Mouse (Mus musculus) neural tube, embryonic 14.5 days (tissue): ENCODE results near the gene Lmln. TPM values are rescaled to one million over a fixed set of nuclear protein-coding genes. Genes with fewer than 3 reads are reported as not detected.

Source experiments
- ATAC-seq: fragments of 200-750 bp; cut with Nextera tagmentation; 2 replicates; pipeline ENCODE4 v1.8.0; 2017; ENCODE audit warnings: low read depth, mild to moderate bottlenecking, moderate TSS enrichment, moderate library complexity
- H3K27ac ChIP-seq: fragments of 300-500 bp; sonication (generic); 2 replicates; pipeline ENCODE4 v1.5.1; 2014; ENCODE audit warnings: low read depth, mild to moderate bottlenecking, control low read depth, low read length, moderate library complexity, mixed read lengths
- H3K27me3 ChIP-seq: fragments of 300-500 bp; sonication (generic); 2 replicates; pipeline ENCODE4 v1.6.1; 2014; ENCODE audit warnings: low read length; ENCODE audit not compliant: control insufficient read depth, insufficient read depth
- H3K36me3 ChIP-seq: fragments of 300-500 bp; sonication (generic); 2 replicates; pipeline ENCODE4 v1.6.1; 2014; ENCODE audit warnings: low read length, mixed read lengths; ENCODE audit not compliant: control insufficient read depth, insufficient read depth
- H3K4me1 ChIP-seq: fragments of 300-500 bp; sonication (generic); 2 replicates; pipeline ENCODE4 v1.6.1; 2014; ENCODE audit warnings: low read length; ENCODE audit not compliant: control insufficient read depth, insufficient read depth
- H3K4me2 ChIP-seq: fragments of 300-500 bp; sonication (generic); 2 replicates; pipeline ENCODE4 v1.6.1; 2014; ENCODE audit warnings: mild to moderate bottlenecking, low read depth, low read length, control low read depth
- H3K4me3 ChIP-seq: fragments of 300-500 bp; sonication (generic); 2 replicates; pipeline ENCODE4 v1.5.1; 2014; ENCODE audit warnings: low read depth, low read length, control low read depth, mixed read lengths
- H3K9ac ChIP-seq: fragments of 300-500 bp; sonication (generic); replicated peaks from 2 replicates; pipeline ENCODE4 v1.6.1; 2014; ENCODE audit warnings: low read depth, mild to moderate bottlenecking, control low read depth, low read length, mixed read lengths
- H3K9me3 ChIP-seq: fragments of 300-500 bp; sonication (generic); 2 replicates; pipeline ENCODE4 v1.6.1; 2016; ENCODE audit warnings: low read length; ENCODE audit not compliant: control insufficient read depth
- WGBS: fragments of 180-500 bp; shearing (Covaris S2); extraction: QIAGEN DNeasy Blood & Tissue Kit; methylation state at CpG from one replicate; pipeline ENCODE4 v1.1.7; 2014; 5-methylcytosine and 5-hydroxymethylcytosine counted together
- polyA plus RNA-seq: library from polyadenylated mRNA; unstranded; fragments of >200 nt; fragmentation: Nextera tagmentation; extraction: Ambion mirVana; gene quantifications from 2 replicates; pipeline ENCODE4 v1.2.1, GENCODE M21; 2014

Lmln gene
- polyA plus RNA-seq, 1 experiment from 2014 or later = 4.9 TPM

DNA sequence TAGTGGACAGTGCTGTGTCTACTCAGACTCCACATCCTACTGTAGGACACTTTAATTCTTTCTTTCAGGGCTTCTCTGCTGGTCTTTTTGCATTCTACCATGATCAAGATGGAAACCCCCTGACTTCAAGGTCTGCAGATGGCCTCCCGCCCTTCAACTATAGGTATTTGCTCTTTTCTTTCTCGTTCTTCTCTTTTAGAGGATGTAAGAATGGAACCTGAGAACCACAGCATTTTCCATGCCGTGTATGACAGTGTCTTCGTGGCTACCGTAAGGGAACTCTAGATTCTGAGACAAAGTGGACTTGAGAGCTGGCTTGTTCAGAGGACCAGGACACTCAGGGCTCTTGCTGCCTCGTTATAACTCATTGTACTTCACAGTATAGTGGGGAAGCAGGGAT, 20.6 kb downstream of the Lmln start:
- Histone ChIP-seq H3K27me3 (no peaks in the 10 kb centered on the region), H3K4me3 (no peak overlapping the region), H3K36me3 (peaks cover 4% of the 10 kb centered on the region; the same call in 1 of the 2 replicates), H3K9ac (no peak overlapping the region), H3K27ac (no peak overlapping the region), H3K4me2 (no peak overlapping the region), H3K4me1 (no peaks in the 10 kb centered on the region), H3K9me3 (no peaks in the 10 kb centered on the region)
- no peak for ATAC-seq
- 93% methylated on average over 6 of the region's 6 CpGs for WGBS

DNA sequence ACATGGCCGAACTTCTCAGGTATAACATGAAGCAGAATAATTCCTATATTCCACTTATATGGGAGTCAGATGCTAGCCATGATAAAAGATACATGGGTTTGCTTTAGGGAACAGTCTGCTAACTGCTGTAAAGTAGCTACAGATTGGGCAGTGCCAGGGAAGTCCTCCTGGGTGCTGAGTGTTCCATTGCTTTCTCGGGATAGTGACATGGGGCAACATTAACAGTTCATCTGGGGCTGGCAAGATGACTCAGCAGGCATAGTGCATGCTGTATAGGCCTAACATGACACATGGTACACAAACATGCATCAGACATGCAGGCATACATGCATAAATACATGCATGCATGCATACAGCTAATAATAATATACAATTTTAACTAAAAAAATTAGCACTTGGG, 21.7 kb downstream of the Lmln start:
- Histone ChIP-seq H3K27ac (no peak overlapping the region), H3K36me3 (peaks cover 4% of the 10 kb centered on the region; the same call in 1 of the 2 replicates), H3K4me2 (no peak overlapping the region), H3K9ac (no peak overlapping the region), H3K4me1 (no peaks in the 10 kb centered on the region), H3K27me3 (no peaks in the 10 kb centered on the region), H3K4me3 (no peak overlapping the region), H3K9me3 (no peaks in the 10 kb centered on the region)
- no peak for ATAC-seq
- WGBS = 87% methylated on average over 2 of the region's 2 CpGs

DNA sequence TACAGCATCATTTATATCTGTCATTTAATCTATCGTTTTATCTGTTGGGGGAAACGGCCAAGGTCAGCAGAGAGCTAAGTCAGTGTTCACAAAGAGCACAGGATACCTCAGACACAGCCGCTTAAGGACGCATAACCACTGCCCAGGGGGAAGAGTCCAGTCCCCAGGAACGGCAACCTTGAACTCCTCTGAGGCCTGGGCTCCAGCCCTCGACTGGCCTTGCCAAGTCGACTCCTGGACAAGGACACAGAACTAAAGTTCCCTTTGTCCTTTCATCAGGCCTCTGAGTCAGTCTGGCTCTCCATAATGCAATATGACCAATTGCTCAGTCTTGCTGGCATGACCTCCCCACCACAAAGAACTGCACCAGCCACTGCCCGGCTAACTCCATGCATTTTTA, 23.3 kb downstream of the Lmln start:
- Histone ChIP-seq H3K9me3 (no peaks in the 10 kb centered on the region), H3K4me1 (no peaks in the 10 kb centered on the region), H3K27me3 (no peaks in the 10 kb centered on the region), H3K4me3 (no peak overlapping the region), H3K36me3 (peaks cover 9% of the 10 kb centered on the region), H3K4me2 (no peak overlapping the region), H3K27ac (no peak overlapping the region), H3K9ac (no peak overlapping the region)
- 85% methylated on average over 8 of the region's 8 CpGs for WGBS
- ATAC-seq = no peak

DNA sequence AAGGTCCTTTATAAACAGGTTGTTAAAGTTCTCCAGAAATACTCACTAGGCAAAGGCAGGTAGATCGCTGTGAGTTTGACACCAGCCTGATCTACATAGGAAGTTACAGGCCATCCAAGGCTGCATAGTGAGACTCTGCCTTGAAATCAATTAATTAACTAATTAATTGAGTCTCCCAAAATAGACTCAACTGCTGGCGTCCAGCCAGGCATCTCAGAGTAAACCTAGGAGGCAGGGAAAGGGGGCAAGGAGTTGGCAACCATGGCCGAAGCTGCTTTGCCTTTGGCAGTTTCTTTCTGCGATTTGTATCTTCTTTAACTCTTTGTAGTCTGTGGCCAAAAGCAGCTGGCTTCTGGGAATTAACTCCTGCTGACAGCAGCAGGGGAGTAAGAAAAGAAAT, 51.4 kb downstream of the Lmln start:
- no peak overlapping the region for H3K9ac ChIP-seq
- whole genome bisulfite sequencing = 33% methylated on average over 4 of the region's 4 CpGs
- no peak overlapping the region for H3K4me3 ChIP-seq
- no peaks in the 10 kb centered on the region for H3K4me1 ChIP-seq
- no peak overlapping the region for H3K4me2 ChIP-seq
- H3K27ac ChIP-seq = no peak overlapping the region
- H3K9me3 ChIP-seq = no peaks in the 10 kb centered on the region
- peaks cover 2% of the 10 kb centered on the region; the same call in 1 of the 2 replicates for H3K36me3 ChIP-seq
- H3K27me3 ChIP-seq = no peaks in the 10 kb centered on the region
- no peak for ATAC-seq

DNA sequence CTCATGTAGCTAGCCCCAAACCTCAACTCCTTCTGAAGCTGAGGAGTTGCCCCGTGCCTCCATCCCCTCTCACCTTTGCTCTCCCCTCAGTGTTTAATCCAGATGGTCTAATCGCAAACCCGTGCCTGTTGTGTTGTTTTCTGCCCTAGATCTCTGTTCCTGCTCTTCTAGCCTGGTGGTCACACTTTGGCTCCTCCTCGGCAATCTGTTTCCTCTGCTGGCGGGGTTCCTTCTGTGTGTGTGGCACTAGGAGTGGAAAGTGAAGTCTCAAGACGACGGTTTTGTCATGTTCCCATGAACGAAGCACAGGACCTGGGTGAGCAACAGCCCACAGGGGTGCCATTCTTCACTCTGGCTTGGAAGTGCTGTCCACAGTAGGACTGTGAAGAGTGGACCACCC, 61.1 kb downstream of the Lmln start:
- no peak overlapping the region for H3K4me3 ChIP-seq
- H3K36me3 ChIP-seq = 0 out of 2 replicates have a peak, but pooled peaks cover 7% of the 10 kb centered on the region
- no peaks in the 10 kb centered on the region for H3K27me3 ChIP-seq
- no peak overlapping the region for H3K27ac ChIP-seq
- H3K9me3 ChIP-seq = no peaks in the 10 kb centered on the region
- no peak overlapping the region for H3K4me2 ChIP-seq
- ATAC-seq = no peak
- no peak overlapping the region for H3K9ac ChIP-seq
- no peaks in the 10 kb centered on the region for H3K4me1 ChIP-seq
- WGBS = 78% methylated on average over 8 of the region's 8 CpGs

DNA sequence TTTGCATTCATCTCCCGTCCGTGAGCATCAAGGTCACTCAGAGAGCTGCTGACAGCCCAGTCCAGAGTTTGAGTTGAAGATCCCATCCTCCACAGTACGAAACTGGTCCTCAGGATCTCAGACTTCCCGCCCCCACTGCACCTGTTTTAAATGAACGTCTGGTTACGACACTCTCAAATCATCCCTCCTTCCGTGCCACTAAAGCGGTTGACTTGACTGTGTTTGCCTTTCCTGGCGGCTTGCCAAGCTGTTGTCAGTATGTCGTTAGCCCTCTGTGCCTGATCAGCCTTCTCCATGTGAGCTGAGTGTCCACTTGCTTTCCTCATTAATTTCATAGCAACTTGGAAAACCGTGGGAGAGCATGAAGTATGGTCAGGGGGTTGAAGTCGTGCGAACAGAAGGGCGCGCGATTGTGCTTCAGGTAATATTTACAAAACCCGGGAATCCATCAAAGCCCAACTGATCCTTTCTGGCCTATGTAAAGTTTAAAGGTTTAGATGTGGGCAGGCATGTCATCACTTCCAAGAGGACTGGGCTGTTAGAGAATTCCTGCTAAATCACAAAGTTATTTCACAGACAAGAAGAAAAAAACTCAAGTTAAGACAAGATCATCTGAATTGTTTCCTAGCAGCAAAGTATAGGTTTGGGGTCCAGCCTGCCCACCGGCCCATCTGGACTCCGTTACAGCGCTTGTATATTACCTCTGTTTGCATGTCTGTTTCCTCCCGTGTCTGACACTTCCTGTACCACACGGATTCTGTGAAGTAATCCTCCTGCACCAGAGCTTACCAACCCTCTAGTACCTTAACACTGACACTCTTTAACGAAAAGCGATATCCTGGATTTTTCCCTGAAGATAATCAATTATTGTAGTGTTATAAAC, 61.9 kb downstream of the Lmln start:
- 78% methylated on average over 24 of the region's 24 CpGs for WGBS
- H3K27ac ChIP-seq = no peak overlapping the region

DNA sequence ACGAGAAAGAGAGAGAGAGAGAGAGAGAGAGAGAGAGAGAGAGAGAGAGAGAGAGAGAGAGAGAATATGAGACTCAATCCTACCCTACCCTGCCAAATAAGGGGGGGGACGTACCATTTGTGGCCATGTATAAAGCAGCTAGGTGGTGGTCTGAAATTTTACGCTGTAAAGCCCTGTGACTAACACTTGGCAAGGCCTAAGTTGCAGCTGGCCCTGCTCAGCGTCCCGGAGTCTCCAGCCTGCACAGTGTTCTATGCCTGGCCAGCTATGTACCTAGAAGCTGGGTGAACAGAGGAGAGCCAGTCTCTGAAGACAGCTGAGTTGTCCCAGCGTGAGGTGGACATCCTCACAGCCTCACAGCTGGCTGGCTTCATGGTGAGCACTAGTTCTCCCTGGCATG, 64.7 kb downstream of the Lmln start:
- H3K9me3 ChIP-seq = no peaks in the 10 kb centered on the region
- WGBS = 74% methylated on average over 6 of the region's 6 CpGs
- H3K27ac ChIP-seq = no peak overlapping the region
- no peak overlapping the region for H3K9ac ChIP-seq
- H3K4me1 ChIP-seq = no peaks in the 10 kb centered on the region
- no peak overlapping the region for H3K4me2 ChIP-seq
- H3K36me3 ChIP-seq = 0 out of 2 replicates have a peak, but pooled peaks cover 7% of the 10 kb centered on the region
- no peak overlapping the region for H3K4me3 ChIP-seq
- ATAC-seq = no peak
- no peaks in the 10 kb centered on the region for H3K27me3 ChIP-seq

More for the DNA sequence above, 61.9 kb downstream of the Lmln start:
- Histone ChIP-seq H3K4me2 (no peak overlapping the region), H3K36me3 (0 out of 2 replicates have a peak, but pooled peaks cover 7% of the 10 kb centered on the region), H3K9me3 (no peaks in the 10 kb centered on the region), H3K9ac (no peak overlapping the region), H3K4me3 (no peak overlapping the region), H3K27me3 (no peaks in the 10 kb centered on the region), H3K4me1 (no peaks in the 10 kb centered on the region)
- no peak for ATAC-seq

DNA sequence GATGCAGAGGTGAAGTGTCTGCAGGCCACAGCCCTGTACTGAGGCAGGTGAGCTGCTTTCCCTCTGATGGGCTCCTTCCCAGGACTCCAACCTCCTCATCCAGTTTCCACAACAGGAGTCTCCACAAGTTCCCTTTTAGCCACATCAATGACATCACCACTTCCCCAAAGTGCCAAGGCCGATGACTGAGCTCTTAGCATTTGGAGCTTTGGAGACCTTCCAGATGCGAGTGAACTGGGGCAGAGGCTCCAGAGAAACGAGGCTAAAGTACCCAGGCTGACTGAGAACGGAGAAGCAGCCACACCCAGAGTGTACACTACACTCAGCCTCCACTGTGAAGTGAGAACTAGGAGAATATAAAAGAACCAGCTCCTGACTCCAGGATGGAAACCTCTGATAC, 68.4 kb downstream of the Lmln start:
- Histone ChIP-seq H3K27me3 (no peaks in the 10 kb centered on the region), H3K27ac (no peak overlapping the region), H3K4me3 (no peak overlapping the region), H3K4me2 (no peak overlapping the region), H3K36me3 (no peaks in the 10 kb centered on the region), H3K4me1 (no peaks in the 10 kb centered on the region), H3K9ac (no peak overlapping the region), H3K9me3 (no peaks in the 10 kb centered on the region)
- ATAC-seq = no peak
- WGBS = 77% methylated on average over 4 of the region's 4 CpGs

DNA sequence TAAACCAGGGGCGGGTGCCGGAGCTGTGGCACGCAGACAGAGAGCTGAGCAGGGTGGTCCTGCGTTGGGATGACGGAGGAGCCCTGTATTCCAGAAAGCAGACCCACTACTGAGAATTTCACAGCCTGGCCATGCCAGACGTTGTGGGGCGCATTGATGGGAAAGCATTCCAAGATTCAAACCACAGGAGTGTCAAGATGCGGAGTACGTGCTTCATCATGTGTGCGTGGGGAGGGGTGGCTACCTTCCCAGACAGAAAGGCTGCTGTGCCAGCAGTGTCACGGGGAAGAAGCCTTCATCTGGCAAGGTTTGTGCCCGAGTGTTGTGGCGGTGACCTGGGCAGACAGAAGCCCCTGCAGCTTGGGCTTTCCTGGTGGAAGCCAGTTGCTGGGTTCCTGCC, 70.9 kb downstream of the Lmln start:
- H3K4me1 ChIP-seq = no peaks in the 10 kb centered on the region
- H3K36me3 ChIP-seq = no peaks in the 10 kb centered on the region
- WGBS = 78% methylated on average over 13 of the region's 13 CpGs
- no peak overlapping the region for H3K9ac ChIP-seq
- H3K27me3 ChIP-seq = no peaks in the 10 kb centered on the region
- H3K4me2 ChIP-seq = no peak overlapping the region
- no peak for ATAC-seq
- H3K9me3 ChIP-seq = no peaks in the 10 kb centered on the region
- H3K4me3 ChIP-seq = no peak overlapping the region
- H3K27ac ChIP-seq = no peak overlapping the region
